Mouse (Mus musculus) G1E (cell line): ENCODE measurements around the gene Jazf1.

ENCODE experiments used
- CTCF ChIP-seq: IDR thresholded peaks from 2 replicates; pipeline ENCODE4 v1.5.1; 2012; ENCODE audit warnings: low read depth, low read length, inconsistent platforms, mixed read lengths
- TAL1 ChIP-seq: conservative IDR thresholded peaks from 2 replicates; pipeline ENCODE4 v1.6.1; 2012; ENCODE audit warnings: low read depth, low read length, inconsistent platforms, mixed read lengths

DNA sequence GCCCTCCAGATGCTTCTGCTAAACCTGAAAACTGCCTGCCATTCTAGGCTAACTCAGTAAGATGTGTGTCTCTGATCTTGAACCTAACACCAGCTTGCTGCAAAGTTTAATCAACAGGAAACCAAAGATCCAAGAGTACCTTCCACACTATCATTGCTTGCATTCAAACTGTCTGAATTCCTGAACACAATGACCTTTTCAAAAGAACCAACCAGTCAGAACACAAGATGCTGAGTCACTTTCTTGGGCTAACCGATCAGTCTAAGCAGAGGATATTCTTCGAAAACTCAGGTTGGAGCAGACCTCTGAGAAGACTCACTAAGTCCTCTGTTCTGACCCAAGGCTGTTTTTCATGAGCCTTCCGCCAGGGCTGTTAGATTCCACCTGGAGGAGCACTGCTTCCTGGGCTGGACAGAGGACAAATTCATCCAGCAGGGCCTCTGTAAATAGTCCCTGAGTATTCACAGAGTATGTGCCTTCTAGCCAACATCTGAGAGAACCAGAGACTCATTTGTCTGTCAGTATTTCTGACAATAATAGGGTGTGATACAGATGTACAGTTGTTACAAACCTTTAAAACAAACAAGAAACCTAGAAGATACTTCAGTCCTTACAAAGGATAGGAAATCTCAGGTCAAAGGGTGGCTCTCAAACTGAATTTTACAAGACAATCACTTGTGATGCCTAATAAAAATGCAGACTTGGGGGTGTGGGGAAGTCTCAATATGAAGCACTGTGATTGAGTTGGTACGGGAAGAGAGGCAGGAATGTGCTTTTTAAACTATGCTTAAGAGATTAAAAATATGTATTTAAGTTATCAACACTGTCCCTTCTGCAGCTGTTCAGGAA lies 50.9 kb downstream of the Jazf1 start:
- TF ChIP-seq CTCF (no peak), TAL1 (no peak)
